ENCODE assay signal across 24 mouse cellular contexts in genomic region chr6:111702864-111703263, GRCm38 (mm10).
"Had no signal": no experiment of that assay in that cellular context is flagged by ENCODE, and none has a peak within 500 bp of the region (broad histone marks: within the 10 kb centered on the region; RNA-seq: fewer than 3 reads in every experiment).

No protein-coding gene starts in this region.

- ATAC-seq: liver, postnatal 0 days; midbrain, embryonic 15.5 days had no signal

- DNase-seq: kidney, adult 8-10 months; kidney, postnatal 10 days; kidney, postnatal 36 days; layer of hippocampus, postnatal 36 days; liver, postnatal 0 days; lung, postnatal 14 days; right cerebral cortex, adult 18-20 months; right cerebral cortex, postnatal 14 days; right cerebral cortex, postnatal 4 days; thymus, adult 2 months; thymus, postnatal 14 days; thymus, postnatal 4 days had no signal

- H3K4me3 ChIP-seq: kidney, embryonic 15.5 days; left cerebral cortex, adult 2 months; limb, embryonic 12.5 days; limb, embryonic 15.5 days; midbrain, embryonic 12.5 days; midbrain, embryonic 15.5 days; neural tube, embryonic 12.5 days; neural tube, embryonic 15.5 days had no signal

- H3K27me3 ChIP-seq: kidney, embryonic 15.5 days; limb, embryonic 12.5 days; limb, embryonic 15.5 days; midbrain, embryonic 12.5 days; midbrain, embryonic 15.5 days; neural tube, embryonic 12.5 days; neural tube, embryonic 15.5 days had no signal

- H3K4me1 ChIP-seq: kidney, embryonic 15.5 days; limb, embryonic 12.5 days; limb, embryonic 15.5 days; midbrain, embryonic 12.5 days; midbrain, embryonic 15.5 days; neural tube, embryonic 12.5 days; neural tube, embryonic 15.5 days had no signal

- H3K9ac ChIP-seq: kidney, embryonic 15.5 days; limb, embryonic 12.5 days; limb, embryonic 15.5 days; liver, embryonic 14.5 days; liver, postnatal 0 days; midbrain, embryonic 12.5 days; midbrain, embryonic 15.5 days; neural tube, embryonic 12.5 days; neural tube, embryonic 15.5 days had no signal

- H3K9me3 ChIP-seq: kidney, embryonic 15.5 days; limb, embryonic 12.5 days; limb, embryonic 15.5 days; midbrain, embryonic 12.5 days; midbrain, embryonic 15.5 days; neural tube, embryonic 12.5 days; neural tube, embryonic 15.5 days had no signal

- H3K27ac ChIP-seq: kidney, embryonic 15.5 days; left cerebral cortex, adult 2 months; limb, embryonic 12.5 days; limb, embryonic 15.5 days; liver, embryonic 14.5 days; macrophage; midbrain, embryonic 12.5 days; midbrain, embryonic 15.5 days; neural tube, embryonic 12.5 days; neural tube, embryonic 15.5 days; stomach, postnatal 0 days had no signal

- H3K4me2 ChIP-seq: kidney, embryonic 15.5 days; limb, embryonic 12.5 days; limb, embryonic 15.5 days; liver, embryonic 11.5 days; midbrain, embryonic 12.5 days; midbrain, embryonic 15.5 days; neural tube, embryonic 12.5 days; neural tube, embryonic 15.5 days had no signal

- H3K36me3 ChIP-seq: kidney, embryonic 15.5 days; limb, embryonic 12.5 days; limb, embryonic 15.5 days; midbrain, embryonic 12.5 days; midbrain, embryonic 15.5 days; neural tube, embryonic 12.5 days; neural tube, embryonic 15.5 days had no signal
